Mouse (Mus musculus) cerebellum, adult 18-20 months (tissue): ENCODE results near the gene Egfem1.

Experiments
- DNase-seq, 2 experiments: peaks; one replicate each; pipeline ENCODE4 v3.0.0; 2021

Egfem1 gene

GRCm38 (mm10) chr3:29081952-29082295 is at the start of gene Egfem1:
Egfem1 (plus strand) TSS chr3:29082023.
- no peak for DNase-seq

- DNase-seq = no peak
These were observed 48.7 kb upstream of the Egfem1 start for GRCm38 (mm10) chr3:29033107-29033506.

DNA sequence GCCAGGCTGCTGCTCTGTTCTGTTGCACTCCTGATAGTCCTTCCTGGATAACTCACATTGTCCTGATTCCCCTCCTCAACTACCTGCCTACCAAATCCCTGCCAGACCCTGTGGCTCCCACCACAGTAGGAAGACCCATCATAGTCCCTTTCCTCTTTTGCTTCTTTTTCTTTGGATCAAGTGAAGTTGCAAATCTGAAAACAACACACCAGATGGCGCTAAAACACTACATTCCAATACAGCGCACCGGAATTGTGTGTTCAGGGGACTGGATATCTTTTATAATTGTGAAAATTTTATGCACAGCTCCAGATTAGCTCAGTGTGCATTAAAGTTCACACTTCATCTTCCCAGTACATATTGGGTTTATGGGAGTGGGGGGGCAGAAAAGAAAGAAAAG is 45.7 kb upstream of the Egfem1 start:
- peak; percentile 3 to 9 for DNase-seq

- DNase-seq = no peak
These were observed 45.2 kb upstream of the Egfem1 start for GRCm38 (mm10) chr3:29036620-29037019.

DNA sequence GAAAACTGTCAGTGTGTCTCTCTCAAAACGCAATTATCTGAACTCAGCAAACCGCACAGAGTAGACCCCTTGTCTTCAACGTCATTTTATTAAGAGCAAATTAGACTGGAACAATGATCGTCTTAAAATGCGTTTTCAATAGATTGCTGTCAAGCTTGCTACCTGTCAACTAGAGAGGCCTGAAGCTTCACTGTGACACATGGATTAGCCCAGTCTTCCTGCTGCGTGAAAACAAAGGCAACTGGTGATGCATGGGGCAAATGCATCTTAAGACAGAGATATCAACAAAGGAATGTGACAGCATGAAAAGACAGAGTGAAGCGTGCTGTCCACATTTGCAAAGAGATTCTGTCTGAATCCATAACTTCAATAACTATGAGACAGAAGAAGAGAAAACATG is 41.8 kb upstream of the Egfem1 start:
- DNase-seq = no peak

DNA sequence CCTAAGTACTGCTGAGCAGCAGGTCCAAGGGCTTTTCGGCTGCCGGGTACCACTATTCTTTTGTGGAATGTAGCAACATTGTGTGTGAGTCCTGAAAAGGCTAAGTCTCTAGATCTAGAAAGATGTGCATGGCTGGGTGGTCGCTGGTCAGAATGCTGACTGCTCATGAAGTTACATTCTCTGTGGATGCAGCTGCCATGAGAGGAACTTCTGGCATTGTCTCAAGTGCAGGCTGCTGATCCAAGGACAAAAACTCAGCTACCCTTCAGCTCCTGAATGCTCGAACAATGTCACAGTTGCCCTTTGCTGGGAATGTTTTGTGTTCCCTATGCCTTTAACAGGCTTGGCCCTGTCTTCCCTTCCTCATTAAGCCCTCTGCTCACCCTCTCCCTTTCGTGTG is 35.5 kb upstream of the Egfem1 start:
- no peak for DNase-seq

DNA sequence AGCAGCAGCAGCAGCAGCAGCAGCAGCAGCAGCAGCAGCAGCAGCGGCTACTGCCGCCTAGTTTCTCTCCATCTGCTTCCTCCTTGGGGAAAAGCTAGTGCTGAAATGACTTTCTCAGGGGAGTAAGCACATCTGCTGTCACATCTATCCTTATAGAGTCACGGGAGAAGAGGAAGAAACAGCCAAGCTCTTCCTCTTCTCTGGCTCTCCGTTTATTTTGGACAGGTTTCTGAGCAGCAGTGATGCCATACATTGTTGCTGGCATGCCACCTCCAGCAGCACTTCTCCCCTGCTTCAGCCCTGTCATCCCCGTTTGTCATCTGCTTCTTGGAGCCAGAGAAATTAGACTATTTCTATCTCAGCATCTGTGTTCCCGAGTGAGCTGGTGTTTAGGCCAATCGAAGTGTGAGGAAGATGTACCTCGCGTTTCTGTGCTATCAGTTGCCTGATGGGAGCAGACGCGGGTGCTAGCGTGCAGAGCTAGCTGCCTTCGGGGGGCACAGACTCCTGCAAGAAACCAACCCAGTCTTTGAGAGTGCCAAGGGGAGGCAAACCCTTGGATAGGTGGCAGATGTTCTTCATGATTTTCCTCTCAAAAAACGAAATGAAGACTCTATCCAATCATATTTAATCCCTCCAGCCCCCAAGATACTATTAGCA is 34.4 kb upstream of the Egfem1 start:
- DNase-seq = no peak

DNA sequence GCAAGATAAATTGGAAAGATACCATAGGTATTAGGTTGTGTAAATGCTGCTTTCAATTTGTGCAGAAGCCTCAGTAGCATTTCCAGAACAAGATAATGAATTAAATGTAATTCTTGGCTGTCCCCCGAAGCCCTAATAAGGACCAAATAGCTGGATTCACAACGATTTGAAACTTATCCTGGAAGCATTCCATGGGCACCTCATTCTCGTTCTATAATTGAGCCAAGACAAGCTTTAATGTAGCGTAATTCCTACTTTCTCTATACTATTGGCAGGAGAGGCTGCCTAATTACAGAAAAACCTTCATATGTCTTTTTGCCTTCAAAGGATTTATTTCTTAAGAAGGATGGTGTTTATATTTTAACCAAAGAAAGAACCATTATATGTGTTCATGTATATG is 18.7 kb upstream of the Egfem1 start:
- DNase-seq = no peak

DNA sequence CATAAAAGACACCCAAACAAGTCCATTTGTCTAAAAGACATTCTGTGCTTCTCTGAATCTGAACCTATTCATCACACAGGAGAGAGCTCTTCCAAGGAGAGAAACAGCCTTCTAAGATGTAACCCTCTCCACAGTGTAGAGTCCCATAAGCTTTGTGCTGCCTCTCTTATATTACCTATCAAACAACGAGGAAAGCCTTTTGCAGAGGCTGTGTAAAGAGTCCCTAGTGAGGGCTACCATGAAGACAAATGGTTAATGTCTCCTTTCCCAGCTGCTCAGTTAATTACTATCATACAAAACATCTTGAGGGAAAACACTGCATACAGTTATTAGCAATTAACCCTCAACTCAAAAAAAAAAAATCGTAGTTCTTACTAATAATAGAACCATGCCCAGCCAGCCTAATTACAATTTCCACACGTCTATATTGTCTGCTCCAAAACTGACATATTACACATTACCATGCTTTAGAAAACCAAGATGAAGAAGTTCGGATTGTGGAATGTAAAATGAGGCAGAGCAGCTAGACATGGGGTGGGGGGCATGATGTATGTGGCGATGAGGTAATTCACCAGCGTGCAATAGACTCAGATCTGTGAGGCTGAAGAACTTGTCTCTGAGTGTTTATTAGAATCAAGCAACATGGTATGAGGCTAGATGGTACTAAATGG is 13.3 kb upstream of the Egfem1 start:
- DNase-seq = no peak

- DNase-seq = no peak
These were observed 10.5 kb upstream of the Egfem1 start for GRCm38 (mm10) chr3:29071315-29071714.

- DNase-seq = no peak
These were observed 306 bp upstream of the Egfem1 start for GRCm38 (mm10) chr3:29081517-29081916.

GRCm38 (mm10) chr3:29082296-29082995 is 623 bp downstream of the Egfem1 start:
- peak in 1 of 2 experiments; percentile 2 for DNase-seq

DNA sequence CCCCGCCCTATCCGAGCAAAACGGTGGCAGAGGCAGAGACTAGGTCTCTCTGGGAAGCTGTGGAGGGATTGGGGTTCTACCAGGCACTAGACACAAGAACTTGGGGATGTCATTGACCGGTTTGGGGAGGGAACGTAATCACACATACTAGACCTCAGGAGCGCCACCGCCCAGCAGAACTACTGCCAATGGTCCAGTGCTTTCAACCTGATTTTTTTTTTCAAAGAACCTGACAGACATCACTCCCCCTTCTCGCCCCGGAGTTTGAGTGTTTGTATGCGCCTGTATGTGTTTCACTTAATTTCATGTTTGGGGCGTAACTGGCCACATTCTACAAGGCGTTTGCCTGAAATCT is 1.1 kb downstream of the Egfem1 start:
- DNase-seq = no peak

DNA sequence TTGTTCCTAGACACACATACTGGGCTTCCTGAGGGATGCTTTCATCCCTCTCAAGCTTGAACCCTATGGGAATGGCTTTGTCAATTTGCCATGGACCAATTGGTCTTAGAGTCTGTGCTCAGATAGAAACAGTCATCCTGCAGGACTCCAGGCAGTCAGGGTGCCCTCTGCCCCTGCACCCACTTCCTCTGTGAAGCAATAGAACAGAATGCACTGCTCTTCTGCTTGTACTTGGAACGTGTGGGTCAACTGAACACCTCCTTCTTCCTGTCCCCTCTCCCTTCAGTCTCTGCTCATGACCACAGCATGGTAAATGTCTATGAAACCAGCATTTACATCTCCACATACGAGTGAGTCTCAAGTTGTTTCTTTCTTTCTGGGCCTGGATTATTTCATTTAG is 16.6 kb downstream of the Egfem1 start:
- no peak for DNase-seq

- DNase-seq = no peak
These were observed 24.3 kb downstream of the Egfem1 start for GRCm38 (mm10) chr3:29106016-29106723.

GRCm38 (mm10) chr3:29107134-29107533 is 25.3 kb downstream of the Egfem1 start:
- no peak for DNase-seq

- DNase-seq = no peak
These were observed 28.5 kb downstream of the Egfem1 start for GRCm38 (mm10) chr3:29110321-29110720.

DNA sequence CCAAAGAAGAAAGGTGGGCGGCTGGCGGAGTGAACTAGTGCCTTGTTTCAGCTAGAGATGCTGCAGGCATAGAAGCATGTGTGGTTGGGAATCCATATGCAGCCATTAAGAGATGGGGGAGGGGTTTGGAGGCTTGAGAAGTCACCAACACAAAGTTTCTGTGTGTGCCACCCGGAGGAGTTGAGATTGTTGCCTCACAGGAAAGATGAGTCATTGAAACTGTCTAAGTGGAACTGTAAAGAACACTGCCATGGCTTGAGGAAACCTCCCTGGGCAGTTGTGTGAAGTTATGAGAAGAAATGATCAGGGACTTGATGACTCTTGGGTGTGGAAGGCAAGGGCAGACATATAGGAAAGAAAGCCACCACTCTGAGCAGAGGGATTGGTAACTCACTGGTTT is 32.7 kb downstream of the Egfem1 start:
- DNase-seq = no peak

- no peak for DNase-seq
These were observed 35.6 kb downstream of the Egfem1 start for GRCm38 (mm10) chr3:29117379-29117778.

GRCm38 (mm10) chr3:29122556-29122955 is 40.7 kb downstream of the Egfem1 start:
- no peak for DNase-seq

GRCm38 (mm10) chr3:29132054-29132931 is 50.5 kb downstream of the Egfem1 start:
- no peak for DNase-seq

GRCm38 (mm10) chr3:29134509-29134908 is 52.7 kb downstream of the Egfem1 start:
- DNase-seq = no peak
